Mouse (Mus musculus) CH12.LX (cell line): ENCODE data around the gene Kif26b. TPM values are rescaled to one million over a fixed set of nuclear protein-coding genes. Genes with fewer than 3 reads are reported as not detected.

Source experiments
- DNase-seq: peaks from one replicate; pipeline ENCODE4 v3.0.0-alpha.2; 2013; ENCODE audit errors: extremely low read depth
- H3K27ac ChIP-seq: 2 replicates; pipeline ENCODE4 v1.5.1; 2012; ENCODE audit warnings: low read depth, mild to moderate bottlenecking, control low read depth, moderate library complexity; ENCODE audit not compliant: insufficient read depth
- H3K27me3 ChIP-seq: replicated peaks from 2 replicates; pipeline ENCODE3; 2012; ENCODE audit warnings: inconsistent platforms
- H3K36me3 ChIP-seq, 2 experiments: replicated peaks in 1 of 2; 2 replicates each; pipeline versions ENCODE3 to v1.6.1; 2012; ENCODE audit warnings: inconsistent platforms in 1 of 2, low read length in 1 of 2, mild to moderate bottlenecking in 1 of 2, mixed read lengths in 1 of 2, moderate library complexity in 1 of 2; ENCODE audit not compliant: control insufficient read depth in 1 of 2, insufficient read depth in 1 of 2
- H3K4me1 ChIP-seq, 2 experiments: 2 replicates each; pipeline ENCODE4 v1.6.1; 2012; ENCODE audit warnings: inconsistent platforms in 1 of 2, moderate library complexity in 1 of 2; ENCODE audit not compliant: insufficient read depth in 2 of 2, control insufficient read depth in 1 of 2
- H3K4me2 ChIP-seq: 2 replicates; pipeline ENCODE4 v1.6.1; 2012; ENCODE audit warnings: low read depth, mild to moderate bottlenecking, control low read depth; ENCODE audit not compliant: poor library complexity, insufficient read depth, severe bottlenecking
- H3K4me3 ChIP-seq, 3 experiments: fragments of 150-350 bp in 1 of 3; sonication (generic) in 1 of 3; replicated peaks in 1 of 3; 2 replicates each; pipeline versions ENCODE3 to v1.5.1; 2011 to 2012; ENCODE audit warnings: low read depth in 2 of 3, low read length in 2 of 3, mild to moderate bottlenecking in 2 of 3, moderate library complexity in 2 of 3, control low read depth in 1 of 3, improper control_type of control experiment in 1 of 3, inconsistent platforms in 1 of 3, mixed read lengths in 1 of 3; ENCODE audit not compliant: poor library complexity in 1 of 3
- H3K79me2 ChIP-seq: replicated peaks from 2 replicates; pipeline ENCODE4 v1.6.1; 2012; ENCODE audit warnings: mild to moderate bottlenecking, moderate library complexity; ENCODE audit not compliant: control insufficient read depth, poor library complexity, insufficient read depth, severe bottlenecking; ENCODE audit errors: extremely low read depth
- H3K9ac ChIP-seq: 2 replicates; pipeline ENCODE4 v1.6.1; 2012; ENCODE audit warnings: low read depth, mild to moderate bottlenecking, control low read depth, moderate library complexity; ENCODE audit not compliant: insufficient read depth
- H3K9me3 ChIP-seq: replicated peaks from 2 replicates; pipeline ENCODE3; 2012; ENCODE audit warnings: low read length, inconsistent platforms, mixed read lengths
- CTCF ChIP-seq, 2 experiments: IDR thresholded peaks in 1 of 2; conservative IDR thresholded peaks in 1 of 2; 2 replicates each; pipeline ENCODE4 v1.5.1; 2011 to 2012; ENCODE audit warnings: low read depth in 2 of 2, low read length in 2 of 2, improper control_type of control experiment in 1 of 2, inconsistent platforms in 1 of 2, mild to moderate bottlenecking in 1 of 2, moderate library complexity in 1 of 2
- E2F4 ChIP-seq: IDR thresholded peaks from 2 replicates; pipeline ENCODE4 v1.6.1; 2011; ENCODE audit warnings: low read depth, low read length, improper control_type of control experiment; ENCODE audit not compliant: insufficient replicate concordance
- ELF1 ChIP-seq: IDR thresholded peaks from 2 replicates; pipeline ENCODE4 v1.6.1; 2014; ENCODE audit warnings: low read depth, mild to moderate bottlenecking, inconsistent platforms, low read length, improper control_type of control experiment
- HCFC1 ChIP-seq: IDR thresholded peaks from 2 replicates; pipeline ENCODE4 v1.6.1; 2012; ENCODE audit warnings: low read depth, mild to moderate bottlenecking, inconsistent platforms, low read length, improper control_type of control experiment
- IRF4 ChIP-seq: IDR thresholded peaks from 2 replicates; pipeline ENCODE4 v1.6.1; 2014; ENCODE audit warnings: low read depth, mild to moderate bottlenecking, inconsistent platforms, low read length, improper control_type of control experiment
- JUN ChIP-seq: IDR thresholded peaks from 2 replicates; pipeline ENCODE4 v1.6.1; 2011; ENCODE audit warnings: low read depth, mild to moderate bottlenecking, low read length, improper control_type of control experiment, moderate library complexity; ENCODE audit not compliant: insufficient read depth
- JUND ChIP-seq: conservative IDR thresholded peaks from 2 replicates; pipeline ENCODE4 v1.6.1; 2011; ENCODE audit warnings: low read depth, low read length, improper control_type of control experiment
- KAT2A ChIP-seq: IDR thresholded peaks from 2 replicates; pipeline ENCODE4 v1.6.1; 2012; ENCODE audit warnings: low read length, improper control_type of control experiment, inconsistent platforms; ENCODE audit not compliant: insufficient replicate concordance
- MAFK ChIP-seq: IDR thresholded peaks from 2 replicates; pipeline ENCODE4 v1.6.1; 2011; ENCODE audit warnings: low read length, improper control_type of control experiment; ENCODE audit not compliant: insufficient replicate concordance
- MAX ChIP-seq: IDR thresholded peaks from 2 replicates; pipeline ENCODE4 v1.6.1; 2011; ENCODE audit warnings: low read length, improper control_type of control experiment
- MAZ ChIP-seq: IDR thresholded peaks from 2 replicates; pipeline ENCODE4 v1.6.1; 2012; ENCODE audit warnings: low read depth, mild to moderate bottlenecking, inconsistent platforms, low read length, improper control_type of control experiment, moderate library complexity
- MEF2A ChIP-seq: IDR thresholded peaks from 2 replicates; pipeline ENCODE4 v1.6.1; 2014; ENCODE audit warnings: low read depth, mild to moderate bottlenecking, inconsistent platforms, low read length, improper control_type of control experiment, borderline replicate concordance
- MXI1 ChIP-seq: IDR thresholded peaks from 2 replicates; pipeline ENCODE4 v1.6.1; 2011; ENCODE audit warnings: mild to moderate bottlenecking, low read depth, low read length, improper control_type of control experiment
- MYC ChIP-seq: IDR thresholded peaks from 2 replicates; pipeline ENCODE4 v1.6.1; 2011; ENCODE audit warnings: low read depth, mild to moderate bottlenecking, improper control_type of control experiment, low read length
- PAX5 ChIP-seq: IDR thresholded peaks from 2 replicates; pipeline ENCODE4 v1.6.1; 2012; ENCODE audit warnings: low read length, inconsistent platforms, mixed read lengths
- POLR2A ChIP-seq: IDR thresholded peaks from 2 replicates; pipeline ENCODE4 v1.6.1; 2011; ENCODE audit warnings: low read depth, mild to moderate bottlenecking, improper control_type of control experiment, low read length
- POLR2AphosphoS2 ChIP-seq: IDR thresholded peaks from 2 replicates; pipeline ENCODE4 v1.6.1; 2011; ENCODE audit warnings: low read depth, low read length, improper control_type of control experiment
- RAD21 ChIP-seq: IDR thresholded peaks from 2 replicates; pipeline ENCODE4 v1.6.1; 2011; ENCODE audit warnings: low read depth, mild to moderate bottlenecking, low read length, improper control_type of control experiment, moderate library complexity
- RCOR1 ChIP-seq: conservative IDR thresholded peaks from 2 replicates; pipeline ENCODE4 v1.6.1; 2012; ENCODE audit warnings: low read depth, mild to moderate bottlenecking, inconsistent platforms, low read length, improper control_type of control experiment
- SIN3A ChIP-seq: IDR thresholded peaks from 2 replicates; pipeline ENCODE4 v1.6.1; 2012; ENCODE audit warnings: low read length, improper control_type of control experiment, inconsistent platforms
- SMC3 ChIP-seq: IDR thresholded peaks from 2 replicates; pipeline ENCODE4 v1.6.1; 2011; ENCODE audit warnings: low read depth, low read length, improper control_type of control experiment
- TCF12 ChIP-seq: IDR thresholded peaks from 2 replicates; pipeline ENCODE4 v1.6.1; 2014; ENCODE audit warnings: low read depth, mild to moderate bottlenecking, inconsistent platforms, low read length, improper control_type of control experiment
- USF2 ChIP-seq: conservative IDR thresholded peaks from 2 replicates; pipeline ENCODE4 v1.6.1; 2011; ENCODE audit warnings: low read depth, low read length, improper control_type of control experiment
- ZMIZ1 ChIP-seq: IDR thresholded peaks from 2 replicates; pipeline ENCODE4 v1.6.1; 2012; ENCODE audit warnings: low read depth, mild to moderate bottlenecking, inconsistent platforms, low read length, improper control_type of control experiment
- ZNF384 ChIP-seq: IDR thresholded peaks from 2 replicates; pipeline ENCODE4 v1.6.1; 2012; ENCODE audit warnings: low read depth, low read length, improper control_type of control experiment, inconsistent platforms
- dilution Hi-C: fragments of 300-500 bp; cut with MboI; formaldehyde crosslinking; loops from 2 replicates; pipeline ENCODE4 v1.14.3; 2020; ENCODE audit warnings: low sequenced_read_pairs; ENCODE audit not compliant: extremely low pct_unique_long_range_greater_than_20kb, extremely low pct_ligation_motif_present
- in situ Hi-C: fragments of 300-500 bp; cut with MboI; formaldehyde crosslinking; loops from 3 replicates; pipeline ENCODE4 v1.14.3; 2019; ENCODE audit warnings: low sequenced_read_pairs, low pct_ligation_motif_present, low pct_unique_long_range_greater_than_20kb, mixed read lengths
- polyA plus RNA-seq: library from polyadenylated mRNA; unstranded; fragments of >175 nt; gene quantifications from 2 replicates; pipeline ENCODE4 v1.2.1, GENCODE M21; 2012; ENCODE audit warnings: low read depth; ENCODE audit not compliant: insufficient read length
- total RNA-seq, 2 experiments: library from RNA; depleted of rRNA; stranded (reverse); fragments of 300-350 nt in 1 of 2; fragments of >200 nt in 1 of 2; gene quantifications; 2 replicates each; pipeline ENCODE4 v1.2.3; 2012 to 2014

The Kif26b gene
- total and polyA plus RNA-seq, 3 experiments = 0.09 TPM; not detected in 2

DNA sequence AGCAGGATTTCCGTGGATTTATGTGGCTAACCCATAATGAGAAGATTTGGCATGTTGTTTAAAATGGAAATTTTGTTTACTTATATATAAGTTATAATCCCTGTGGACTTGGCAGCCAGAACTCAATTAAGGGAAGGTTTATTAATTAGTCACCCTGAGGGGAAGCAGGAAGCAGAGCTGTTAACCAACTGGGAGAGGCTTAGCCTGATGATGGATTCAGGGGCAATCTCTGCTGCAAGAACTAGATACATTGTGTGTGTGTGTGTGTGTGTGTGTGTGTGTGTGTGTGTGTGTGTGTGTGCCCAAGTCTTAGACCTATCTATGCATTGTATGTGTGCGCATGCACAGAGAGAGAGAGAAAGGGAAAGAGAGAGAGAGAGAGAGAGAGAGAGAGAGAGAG lies 348.0 kb downstream of the Kif26b start:
- H3K4me2 ChIP-seq = no peak overlapping the region
- no peak for DNase-seq
- H3K79me2 ChIP-seq = no peaks in the 10 kb centered on the region
- H3K36me3 ChIP-seq = no peaks in the 10 kb centered on the region
- TF ChIP-seq ZMIZ1 = no peak
- TF ChIP-seq CTCF (conservative IDR thresholded peaks at IDR 0.05 in 1 of 2, IDR thresholded peaks at IDR 0.05 in 1 of 2; ENCODE audit: low read depth in 2 of 2, low read length in 2 of 2) = no peak
- TF ChIP-seq POLR2A = no peak
- TF ChIP-seq MAFK = no peak
- no peak for TF ChIP-seq SMC3
- no peak for TF ChIP-seq TCF12
- TF ChIP-seq SIN3A = no peak
- no peak for TF ChIP-seq MXI1
- no peak for TF ChIP-seq E2F4
- TF ChIP-seq MEF2A = no peak
- dilution Hi-C loops = no loop called here
- H3K27me3 ChIP-seq = no peaks in the 10 kb centered on the region
- H3K9me3 ChIP-seq = no peaks in the 10 kb centered on the region
- H3K4me1 ChIP-seq = no peaks in the 10 kb centered on the region
- no peak overlapping the region for H3K4me3 ChIP-seq
- H3K9ac ChIP-seq = no peak overlapping the region
- no peak overlapping the region for H3K27ac ChIP-seq
- in situ Hi-C loops = no loop called here

DNA sequence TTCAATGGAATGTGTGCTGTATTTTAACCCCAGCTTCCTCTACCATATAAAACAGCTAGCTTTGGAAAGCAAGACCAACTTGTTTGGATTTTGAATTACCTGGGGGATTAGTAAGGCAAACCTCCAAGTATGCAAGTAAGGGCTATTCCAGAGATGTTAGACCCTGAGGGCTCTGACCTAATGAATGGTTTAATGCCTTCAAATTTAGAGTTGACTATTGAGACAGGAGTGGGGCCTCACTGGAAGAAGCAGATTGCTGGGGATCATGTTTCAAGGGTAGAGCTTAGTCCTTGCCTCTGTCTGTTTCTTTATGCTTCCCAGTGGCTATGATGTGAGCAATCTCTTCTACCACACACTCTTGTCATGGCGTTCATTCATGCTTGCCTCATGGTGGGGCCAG lies 349.8 kb downstream of the Kif26b start:
- Histone ChIP-seq H3K27ac (no peak overlapping the region), H3K9me3 (no peaks in the 10 kb centered on the region), H3K4me3 (no peak overlapping the region), H3K36me3 (no peaks in the 10 kb centered on the region), H3K27me3 (no peaks in the 10 kb centered on the region), H3K4me1 (no peaks in the 10 kb centered on the region), H3K9ac (no peak overlapping the region), H3K4me2 (no peak overlapping the region), H3K79me2 (no peaks in the 10 kb centered on the region)
- no peak for TF ChIP-seq MAZ
- TF ChIP-seq POLR2AphosphoS2 = no peak
- no peak for TF ChIP-seq USF2
- no peak for TF ChIP-seq MAFK
- no peak for TF ChIP-seq CTCF (conservative IDR thresholded peaks at IDR 0.05 in 1 of 2, IDR thresholded peaks at IDR 0.05 in 1 of 2; ENCODE audit: low read depth in 2 of 2, low read length in 2 of 2)
- no peak for TF ChIP-seq JUN
- no peak for TF ChIP-seq ZNF384
- TF ChIP-seq E2F4 = no peak
- no peak for TF ChIP-seq PAX5
- no peak for TF ChIP-seq MAX
- no peak for TF ChIP-seq HCFC1
- TF ChIP-seq ELF1 = no peak
- no peak for TF ChIP-seq JUND
- no peak for TF ChIP-seq RAD21
- no peak for TF ChIP-seq IRF4
- TF ChIP-seq MEF2A = no peak
- no peak for TF ChIP-seq RCOR1
- no peak for TF ChIP-seq KAT2A
- no peak for TF ChIP-seq MYC
- no peak for DNase-seq
- dilution Hi-C loops = no loop called here
- in situ Hi-C loops = no loop called here
